Mouse (Mus musculus) MEL (cell line): ENCODE results near the gene Pitpnm3.

Experiments used
- BHLHE40 ChIP-seq: IDR thresholded peaks from 2 replicates; pipeline ENCODE4 v1.6.1; 2012; ENCODE audit warnings: low read depth, mild to moderate bottlenecking, inconsistent platforms, low read length, improper control_type of control experiment, borderline replicate concordance
- CHD1 ChIP-seq: IDR thresholded peaks from 2 replicates; pipeline ENCODE4 v1.6.1; 2012; ENCODE audit warnings: low read depth, mild to moderate bottlenecking, inconsistent platforms, low read length, improper control_type of control experiment
- CTCF ChIP-seq, 3 experiments: IDR thresholded peaks in 2 of 3; conservative IDR thresholded peaks in 1 of 3; 2 replicates each; pipeline ENCODE4 v1.5.1; 2011 to 2012; ENCODE audit warnings: low read length in 3 of 3, low read depth in 2 of 3, mild to moderate bottlenecking in 2 of 3, improper control_type of control experiment in 1 of 3, inconsistent platforms in 1 of 3, mixed read lengths in 1 of 3, moderate library complexity in 1 of 3; ENCODE audit not compliant: control insufficient read depth in 1 of 3, insufficient read depth in 1 of 3, poor library complexity in 1 of 3, severe bottlenecking in 1 of 3
- EP300 ChIP-seq, 2 experiments: IDR thresholded peaks; 2 replicates each; pipeline ENCODE4 v1.6.1; 2011; ENCODE audit warnings: improper control_type of control experiment in 2 of 2, low read length in 2 of 2, low read depth in 1 of 2, mild to moderate bottlenecking in 1 of 2
- GABPA ChIP-seq: IDR thresholded peaks from 2 replicates; pipeline ENCODE4 v1.6.1; 2012; ENCODE audit warnings: low read depth, mild to moderate bottlenecking, inconsistent platforms, low read length, improper control_type of control experiment, moderate library complexity
- GATA1 ChIP-seq: IDR thresholded peaks from 2 replicates; pipeline ENCODE4 v1.6.1; 2011; ENCODE audit warnings: low read depth, low read length, improper control_type of control experiment
- HCFC1 ChIP-seq: IDR thresholded peaks from 2 replicates; pipeline ENCODE4 v1.6.1; 2012; ENCODE audit warnings: low read depth, mild to moderate bottlenecking, inconsistent platforms, low read length, improper control_type of control experiment, moderate library complexity
- JUND ChIP-seq: IDR thresholded peaks from 2 replicates; pipeline ENCODE4 v1.6.1; 2011; ENCODE audit warnings: low read depth, mild to moderate bottlenecking, improper control_type of control experiment, low read length
- MAX ChIP-seq: IDR thresholded peaks from 2 replicates; pipeline ENCODE4 v1.6.1; 2011; ENCODE audit warnings: low read length, improper control_type of control experiment
- POLR2A ChIP-seq, 2 experiments: IDR thresholded peaks; 2 replicates each; pipeline ENCODE4 v1.6.1; 2011 to 2012; ENCODE audit warnings: low read length in 2 of 2, mild to moderate bottlenecking in 2 of 2, control low read depth in 1 of 2, improper control_type of control experiment in 1 of 2, low read depth in 1 of 2, moderate library complexity in 1 of 2; ENCODE audit not compliant: control insufficient read depth in 1 of 2, insufficient read depth in 1 of 2, poor library complexity in 1 of 2
- SMC3 ChIP-seq: IDR thresholded peaks from 2 replicates; pipeline ENCODE4 v1.6.1; 2011; ENCODE audit warnings: low read depth, low read length, improper control_type of control experiment
- USF1 ChIP-seq: IDR thresholded peaks from 2 replicates; pipeline ENCODE4 v1.6.1; 2014; ENCODE audit warnings: low read depth, mild to moderate bottlenecking, inconsistent platforms, low read length, improper control_type of control experiment, moderate library complexity
- USF2 ChIP-seq, 2 experiments: IDR thresholded peaks; 2 replicates each; pipeline ENCODE4 v1.6.1; 2011 to 2012; ENCODE audit warnings: improper control_type of control experiment in 2 of 2, low read length in 2 of 2, borderline replicate concordance in 1 of 2, inconsistent platforms in 1 of 2, low read depth in 1 of 2, mild to moderate bottlenecking in 1 of 2; ENCODE audit not compliant: insufficient read depth in 1 of 2
- ZC3H11A ChIP-seq: IDR thresholded peaks from 2 replicates; pipeline ENCODE4 v1.6.1; 2012; ENCODE audit warnings: low read depth, mild to moderate bottlenecking, inconsistent platforms, low read length, improper control_type of control experiment

GRCm38 (mm10) chr11:72025843-72026242, 109.7 kb downstream of the Pitpnm3 start:
- peak; percentile 49 to 53 (median 53) for TF ChIP-seq CTCF (IDR thresholded peaks at IDR 0.05 in 2 of 3, conservative IDR thresholded peaks at IDR 0.05 in 1 of 3; ENCODE audit: control insufficient read depth in 1 of 3, insufficient read depth in 1 of 3, low read depth in 2 of 3, low read length in 3 of 3, poor library complexity in 1 of 3, severe bottlenecking in 1 of 3)
- TF ChIP-seq EP300 (IDR thresholded peaks at IDR 0.05; ENCODE audit: low read depth in 1 of 2, low read length in 2 of 2) = no peak
- no peak for TF ChIP-seq HCFC1
- no peak for TF ChIP-seq POLR2A (IDR thresholded peaks at IDR 0.05; ENCODE audit: control insufficient read depth in 1 of 2, insufficient read depth in 1 of 2, low read depth in 1 of 2, low read length in 2 of 2, poor library complexity in 1 of 2)
- no peak for TF ChIP-seq BHLHE40
- TF ChIP-seq USF1 = no peak
- no peak for TF ChIP-seq GATA1
- TF ChIP-seq SMC3 = no peak
- TF ChIP-seq ZC3H11A = no peak
- TF ChIP-seq GABPA = no peak
- TF ChIP-seq USF2 (IDR thresholded peaks at IDR 0.05; ENCODE audit: borderline replicate concordance in 1 of 2, insufficient read depth in 1 of 2, low read depth in 1 of 2, low read length in 2 of 2) = no peak
- TF ChIP-seq CHD1 = no peak
- no peak for TF ChIP-seq JUND
- TF ChIP-seq MAX = no peak
